Mouse (Mus musculus): ENCODE data around the gene Acsbg1. TPM values are rescaled to one million over a fixed set of nuclear protein-coding genes. Genes with fewer than 3 reads are reported as not detected.
"Not testable (repeated sequence)": the region's sequence is repeated elsewhere in the genome, so short reads cannot be mapped to it uniquely, and the experiment has no call there.

Acsbg1 gene
- polyA plus RNA-seq, 1 experiment from 2014 or later, result 35.5 TPM

GRCm38 (mm10) chr9:54604886-54605285 is 56.8 kb downstream of the Acsbg1 start:
- no peak overlapping the region for H3K4me2 ChIP-seq (ENCODE audit: low read depth, low read length)

GRCm38 (mm10) chr9:54604131-54604654 is 57.5 kb downstream of the Acsbg1 start:
- Histone ChIP-seq H3K4me3 (ENCODE audit: low read depth, low read length) (no peak overlapping the region), H3K9ac (replicated peaks; ENCODE audit: low read depth, low read length) (no peak overlapping the region), H3K9me3 (ENCODE audit: control insufficient read depth, low read length) (no peaks in the 10 kb centered on the region), H3K27me3 (ENCODE audit: control insufficient read depth, insufficient read depth, low read length) (no peaks in the 10 kb centered on the region), H3K36me3 (ENCODE audit: control insufficient read depth, insufficient read depth, low read length) (peaks cover 44% of the 10 kb centered on the region), H3K27ac (ENCODE audit: low read depth, low read length) (no peak overlapping the region), H3K4me2 (ENCODE audit: low read depth, low read length) (no peak overlapping the region), H3K4me1 (ENCODE audit: control insufficient read depth, insufficient read depth, low read length) (no peaks in the 10 kb centered on the region)
- 53% methylated on average over 5 of the region's 5 CpGs for WGBS
- no peak for ATAC-seq (ENCODE audit: low read depth)

More at GRCm38 (mm10) chr9:54604886-54605285, 56.8 kb downstream of the Acsbg1 start:
- 65% methylated on average over 4 of the region's 4 CpGs for WGBS
- Histone ChIP-seq H3K9me3 (ENCODE audit: control insufficient read depth, low read length) (no peaks in the 10 kb centered on the region), H3K9ac (replicated peaks; ENCODE audit: low read depth, low read length) (no peak overlapping the region), H3K27me3 (ENCODE audit: control insufficient read depth, insufficient read depth, low read length) (no peaks in the 10 kb centered on the region), H3K4me1 (ENCODE audit: control insufficient read depth, insufficient read depth, low read length) (no peaks in the 10 kb centered on the region), H3K36me3 (ENCODE audit: control insufficient read depth, insufficient read depth, low read length) (peaks cover 38% of the 10 kb centered on the region), H3K4me3 (ENCODE audit: low read depth, low read length) (no peak overlapping the region), H3K27ac (ENCODE audit: low read depth, low read length) (no peak overlapping the region)
- ATAC-seq (ENCODE audit: low read depth), result no peak

- no peaks in the 10 kb centered on the region for H3K27me3 ChIP-seq (ENCODE audit: control insufficient read depth, insufficient read depth, low read length)
- H3K4me3 ChIP-seq (ENCODE audit: low read depth, low read length), result no peak overlapping the region
- no peak overlapping the region for H3K4me2 ChIP-seq (ENCODE audit: low read depth, low read length)
- H3K27ac ChIP-seq (ENCODE audit: low read depth, low read length), result no peak overlapping the region
- H3K9ac ChIP-seq (replicated peaks; ENCODE audit: low read depth, low read length), result no peak overlapping the region
- 60% methylated on average over 7 of the region's 7 CpGs for WGBS
- H3K4me1 ChIP-seq (ENCODE audit: control insufficient read depth, insufficient read depth, low read length), result no peaks in the 10 kb centered on the region
- H3K9me3 ChIP-seq (ENCODE audit: control insufficient read depth, low read length), result no peaks in the 10 kb centered on the region
- ATAC-seq (ENCODE audit: low read depth), result no peak
- H3K36me3 ChIP-seq (ENCODE audit: control insufficient read depth, insufficient read depth, low read length), result peaks cover 57% of the 10 kb centered on the region
Observed at GRCm38 (mm10) chr9:54602916-54603315, 58.8 kb downstream of the Acsbg1 start.

- Histone ChIP-seq H3K9me3 (ENCODE audit: control insufficient read depth, low read length) (no peaks in the 10 kb centered on the region), H3K27ac (ENCODE audit: low read depth, low read length) (no peak overlapping the region), H3K9ac (replicated peaks; ENCODE audit: low read depth, low read length) (no peak overlapping the region), H3K4me2 (ENCODE audit: low read depth, low read length) (no peak overlapping the region), H3K36me3 (ENCODE audit: control insufficient read depth, insufficient read depth, low read length) (peaks cover 61% of the 10 kb centered on the region), H3K4me3 (ENCODE audit: low read depth, low read length) (no peak overlapping the region), H3K4me1 (ENCODE audit: control insufficient read depth, insufficient read depth, low read length) (no peaks in the 10 kb centered on the region), H3K27me3 (ENCODE audit: control insufficient read depth, insufficient read depth, low read length) (no peaks in the 10 kb centered on the region)
- ATAC-seq (ENCODE audit: low read depth), result no peak
- 74% methylated on average over 2 of the region's 2 CpGs for WGBS
Observed at GRCm38 (mm10) chr9:54602386-54602785, 59.3 kb downstream of the Acsbg1 start.

DNA sequence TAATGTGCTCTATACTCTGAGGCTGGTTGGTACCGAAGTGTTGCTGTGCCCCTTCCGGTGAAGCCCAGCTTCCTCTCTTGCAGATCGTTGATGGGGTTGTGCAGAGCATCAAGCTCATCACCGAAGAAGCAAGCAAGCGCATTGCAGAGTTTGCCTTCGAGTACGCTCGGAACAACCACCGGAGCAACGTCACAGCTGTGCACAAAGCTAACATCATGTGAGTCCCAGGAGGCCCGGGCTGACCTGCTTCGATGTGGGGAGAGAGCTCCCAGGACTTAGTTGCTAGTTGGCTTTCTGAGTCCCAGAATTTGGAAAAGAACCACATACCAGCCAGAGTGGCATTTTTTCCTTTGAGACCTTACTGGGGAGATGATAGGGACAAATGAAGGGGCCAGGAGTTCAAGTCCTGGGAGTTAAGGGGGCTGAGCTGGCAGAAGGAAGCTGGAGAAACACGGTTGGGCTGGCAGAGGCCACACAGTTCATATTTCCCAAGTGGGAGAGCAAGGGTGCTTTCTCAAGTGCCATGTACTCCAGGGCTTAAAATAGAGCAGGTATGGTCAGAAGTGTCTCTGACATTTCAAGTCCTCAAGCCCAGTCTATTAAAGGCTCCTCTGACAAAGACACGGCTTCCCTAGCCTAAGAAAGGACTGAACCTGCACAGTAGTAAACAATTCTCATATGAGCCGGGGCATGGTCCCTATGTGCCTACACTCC is 64.8 kb downstream of the Acsbg1 start:
- H3K9ac ChIP-seq (replicated peaks; ENCODE audit: low read depth, low read length), result no peak overlapping the region
- H3K9me3 ChIP-seq (ENCODE audit: control insufficient read depth, low read length), result no peaks in the 10 kb centered on the region
- no peak for ATAC-seq (ENCODE audit: low read depth)
- peaks cover 78% of the 10 kb centered on the region for H3K36me3 ChIP-seq (ENCODE audit: control insufficient read depth, insufficient read depth, low read length)
- H3K4me3 ChIP-seq (ENCODE audit: low read depth, low read length), result no peak overlapping the region
- 95% methylated on average over 15 of the region's 15 CpGs for WGBS
- H3K27ac ChIP-seq (ENCODE audit: low read depth, low read length), result no peak overlapping the region
- H3K4me2 ChIP-seq (ENCODE audit: low read depth, low read length), result no peak overlapping the region
- H3K4me1 ChIP-seq (ENCODE audit: control insufficient read depth, insufficient read depth, low read length), result no peaks in the 10 kb centered on the region
- H3K27me3 ChIP-seq (ENCODE audit: control insufficient read depth, insufficient read depth, low read length), result no peaks in the 10 kb centered on the region

GRCm38 (mm10) chr9:54593652-54594051 is 68.0 kb downstream of the Acsbg1 start:
- H3K4me2 ChIP-seq (ENCODE audit: low read depth, low read length); H3K9ac ChIP-seq (replicated peaks; ENCODE audit: low read depth, low read length); ATAC-seq (ENCODE audit: low read depth); H3K4me1 ChIP-seq (ENCODE audit: control insufficient read depth, insufficient read depth, low read length); H3K27ac ChIP-seq (ENCODE audit: low read depth, low read length); H3K4me3 ChIP-seq (ENCODE audit: low read depth, low read length); H3K27me3 ChIP-seq (ENCODE audit: control insufficient read depth, insufficient read depth, low read length); H3K9me3 ChIP-seq (ENCODE audit: control insufficient read depth, low read length): not testable (repeated sequence)
- WGBS, result 77% methylated on average over 4 of the region's 4 CpGs
- H3K36me3 ChIP-seq (ENCODE audit: control insufficient read depth, insufficient read depth, low read length), result peaks cover 51% of the 10 kb centered on the region

DNA sequence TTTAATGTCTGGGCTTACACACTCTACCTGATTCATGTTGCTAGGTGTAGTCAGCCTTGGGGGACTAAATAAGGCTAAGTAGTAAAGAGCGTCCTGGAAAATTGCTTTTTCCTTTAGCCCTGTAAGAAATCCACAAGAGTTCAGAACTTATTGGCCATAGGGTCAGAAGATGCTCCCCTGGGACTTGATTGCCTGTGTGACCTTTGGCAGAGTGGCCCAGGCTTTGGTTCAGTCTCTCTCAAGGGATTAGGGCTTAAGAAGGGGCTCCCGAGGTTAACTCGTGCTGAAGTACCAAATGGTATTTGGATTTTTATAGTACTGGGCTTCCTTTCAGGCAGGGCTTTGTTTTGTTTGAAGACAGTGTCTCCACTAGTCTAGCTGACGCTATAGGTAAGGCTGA is 73.8 kb downstream of the Acsbg1 start:
- H3K9ac ChIP-seq (replicated peaks; ENCODE audit: low read depth, low read length), result no peak overlapping the region

GRCm38 (mm10) chr9:54586199-54587061 is 75.2 kb downstream of the Acsbg1 start, which contains the start of gene Idh3a:
Gene Idh3a (plus strand): TSS chr9:54586334.
- no peaks in the 10 kb centered on the region; the same call in 1 of the 2 replicates for H3K27me3 ChIP-seq (ENCODE audit: control insufficient read depth, insufficient read depth, low read length)
- H3K9me3 ChIP-seq (ENCODE audit: control insufficient read depth, low read length), result no peaks in the 10 kb centered on the region
- peak within 1 kb of the TSS; percentile 87 for H3K9ac ChIP-seq (replicated peaks; ENCODE audit: low read depth, low read length)
- peak within 1 kb of the TSS; percentile 53 for H3K4me2 ChIP-seq (ENCODE audit: low read depth, low read length)
- ATAC-seq (ENCODE audit: low read depth), result peak; percentile 99
- peak within 1 kb of the TSS; percentile 97 for H3K4me3 ChIP-seq (ENCODE audit: low read depth, low read length)
- H3K4me1 ChIP-seq (ENCODE audit: control insufficient read depth, insufficient read depth, low read length), result peaks cover 11% of the 10 kb centered on the region; the same call in 1 of the 2 replicates
- H3K36me3 ChIP-seq (ENCODE audit: control insufficient read depth, insufficient read depth, low read length), result no peaks in the 10 kb centered on the region
- H3K27ac ChIP-seq (ENCODE audit: low read depth, low read length), result peak within 1 kb of the TSS; percentile 60
- under 1% methylated on average over 73 of the region's 73 CpGs for WGBS

More for the DNA sequence above, 73.8 kb downstream of the Acsbg1 start:
- Histone ChIP-seq H3K9me3 (ENCODE audit: control insufficient read depth, low read length) (no peaks in the 10 kb centered on the region), H3K27ac (ENCODE audit: low read depth, low read length) (no peak overlapping the region), H3K4me3 (ENCODE audit: low read depth, low read length) (no peak overlapping the region), H3K36me3 (ENCODE audit: control insufficient read depth, insufficient read depth, low read length) (peaks cover 5% of the 10 kb centered on the region), H3K27me3 (ENCODE audit: control insufficient read depth, insufficient read depth, low read length) (no peaks in the 10 kb centered on the region; the same call in 1 of the 2 replicates), H3K4me1 (ENCODE audit: control insufficient read depth, insufficient read depth, low read length) (peaks cover 11% of the 10 kb centered on the region; the same call in 1 of the 2 replicates), H3K4me2 (ENCODE audit: low read depth, low read length) (no peak overlapping the region)
- no peak for ATAC-seq (ENCODE audit: low read depth)
- 69% methylated on average over 4 of the region's 4 CpGs for WGBS
